Mouse (Mus musculus): ENCODE measurements around the gene Ifna13. TPM values are rescaled to one million over a fixed set of nuclear protein-coding genes. Genes with fewer than 3 reads are reported as not detected.
A peak's percentile ranks its signal among the peaks of the same experiment; 100 is the strongest.

Gene Ifna13
- polyA plus RNA-seq, 1 experiment: not detected

DNA sequence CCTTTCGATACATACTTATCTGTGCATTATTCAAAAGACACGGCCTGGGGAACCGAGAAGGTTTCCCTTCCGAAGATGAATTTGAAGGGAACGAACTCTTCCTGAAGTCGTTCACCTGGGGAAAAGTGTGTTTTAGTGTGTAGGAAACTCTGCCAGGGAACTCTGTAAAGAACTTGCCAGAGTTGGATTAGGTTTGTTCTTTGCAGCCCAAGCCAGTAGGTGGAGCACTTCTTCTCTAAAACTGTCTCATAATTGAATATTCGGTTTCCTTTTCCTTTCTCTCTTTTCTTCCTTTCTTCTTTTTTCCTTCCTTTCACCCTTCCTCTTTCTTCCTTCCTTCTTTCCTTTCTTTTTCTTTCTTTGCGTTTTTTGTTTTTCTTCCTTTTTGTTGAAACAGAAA lies 36.1 kb upstream of the Ifna13 start:
- TF ChIP-seq POLR2A (IDR thresholded peaks at IDR 0.05; ENCODE audit: insufficient read depth, low read length) (no peak), CTCF (IDR thresholded peaks at IDR 0.05; ENCODE audit: low read depth, low read length) (no peak), EP300 (IDR thresholded peaks at IDR 0.05; ENCODE audit: insufficient read depth, low read depth, low read length) (no peak)
- H3K9ac ChIP-seq (ENCODE audit: low read depth, poor library complexity, severe bottlenecking): no peak overlapping the region
- no peaks in the 10 kb centered on the region for H3K27me3 ChIP-seq (ENCODE audit: control insufficient read depth, insufficient read depth, low read length, poor library complexity, severe bottlenecking)
- no peaks in the 10 kb centered on the region for H3K4me1 ChIP-seq (ENCODE audit: control insufficient read depth, insufficient read depth, low read length)
- H3K4me3 ChIP-seq (ENCODE audit: low read depth, low read length): no peak overlapping the region
- H3K27ac ChIP-seq (ENCODE audit: insufficient read depth, low read length): no peak overlapping the region
- no peaks in the 10 kb centered on the region for H3K36me3 ChIP-seq (ENCODE audit: control insufficient read depth, insufficient read depth, low read length, poor library complexity, severe bottlenecking)
- H3K9me3 ChIP-seq (replicated peaks; ENCODE audit: control insufficient read depth, insufficient read depth, low read length, poor library complexity, severe bottlenecking): no peaks in the 10 kb centered on the region

- Histone ChIP-seq H3K27me3 (ENCODE audit: control insufficient read depth, insufficient read depth, low read length, poor library complexity, severe bottlenecking) (no peaks in the 10 kb centered on the region), H3K36me3 (ENCODE audit: control insufficient read depth, insufficient read depth, low read length, poor library complexity, severe bottlenecking) (no peaks in the 10 kb centered on the region), H3K27ac (ENCODE audit: insufficient read depth, low read length) (no peak within 1 kb of the TSS), H3K4me3 (ENCODE audit: low read depth, low read length) (no peak within 1 kb of the TSS), H3K4me1 (ENCODE audit: control insufficient read depth, insufficient read depth, low read length) (no peaks in the 10 kb centered on the region), H3K9ac (ENCODE audit: low read depth, poor library complexity, severe bottlenecking) (no peak within 1 kb of the TSS), H3K9me3 (replicated peaks; ENCODE audit: control insufficient read depth, insufficient read depth, low read length, poor library complexity, severe bottlenecking) (no peaks in the 10 kb centered on the region)
- TF ChIP-seq CTCF (IDR thresholded peaks at IDR 0.05; ENCODE audit: low read depth, low read length) (no peak), POLR2A (IDR thresholded peaks at IDR 0.05; ENCODE audit: insufficient read depth, low read length) (no peak), EP300 (IDR thresholded peaks at IDR 0.05; ENCODE audit: insufficient read depth, low read depth, low read length) (no peak)
Observed at GRCm38 (mm10) chr4:88676824-88677223, 32.6 kb upstream of the Ifna13 start, which contains the start of gene Ifna16. TSS of gene Ifna16 (minus strand) at chr4:88676924.

DNA sequence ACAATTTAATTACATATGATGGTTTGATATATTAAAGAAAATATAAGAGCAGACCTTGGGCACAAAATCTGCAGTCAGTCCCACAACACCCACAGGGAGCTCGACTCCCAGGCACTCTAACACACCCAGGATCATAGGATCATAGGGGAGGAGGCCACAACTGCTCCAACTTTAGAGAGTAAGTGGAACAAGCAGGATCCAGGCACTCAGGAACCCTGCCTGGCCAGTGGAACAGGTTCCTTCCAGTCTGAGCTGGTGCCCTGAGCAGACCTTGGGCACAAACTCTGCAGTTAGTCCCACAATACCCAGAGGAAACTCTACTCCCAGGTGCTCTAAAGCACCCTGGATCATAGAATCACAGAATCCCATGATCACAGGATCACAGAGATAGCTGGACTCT lies 11.2 kb upstream of the Ifna13 start:
- Histone ChIP-seq H3K4me1 (ENCODE audit: control insufficient read depth, insufficient read depth, low read length) (no peaks in the 10 kb centered on the region), H3K36me3 (ENCODE audit: control insufficient read depth, insufficient read depth, low read length, poor library complexity, severe bottlenecking) (no peaks in the 10 kb centered on the region), H3K4me3 (ENCODE audit: low read depth, low read length) (no peak overlapping the region), H3K9ac (ENCODE audit: low read depth, poor library complexity, severe bottlenecking) (no peak overlapping the region), H3K27me3 (ENCODE audit: control insufficient read depth, insufficient read depth, low read length, poor library complexity, severe bottlenecking) (no peaks in the 10 kb centered on the region), H3K9me3 (replicated peaks; ENCODE audit: control insufficient read depth, insufficient read depth, low read length, poor library complexity, severe bottlenecking) (peaks cover 5% of the 10 kb centered on the region), H3K27ac (ENCODE audit: insufficient read depth, low read length) (no peak overlapping the region)
- TF ChIP-seq EP300 (IDR thresholded peaks at IDR 0.05; ENCODE audit: insufficient read depth, low read depth, low read length): 0 out of 2 replicates have a peak, but pooled peaks have one; percentile 28
- TF ChIP-seq CTCF (IDR thresholded peaks at IDR 0.05; ENCODE audit: low read depth, low read length): no peak

DNA sequence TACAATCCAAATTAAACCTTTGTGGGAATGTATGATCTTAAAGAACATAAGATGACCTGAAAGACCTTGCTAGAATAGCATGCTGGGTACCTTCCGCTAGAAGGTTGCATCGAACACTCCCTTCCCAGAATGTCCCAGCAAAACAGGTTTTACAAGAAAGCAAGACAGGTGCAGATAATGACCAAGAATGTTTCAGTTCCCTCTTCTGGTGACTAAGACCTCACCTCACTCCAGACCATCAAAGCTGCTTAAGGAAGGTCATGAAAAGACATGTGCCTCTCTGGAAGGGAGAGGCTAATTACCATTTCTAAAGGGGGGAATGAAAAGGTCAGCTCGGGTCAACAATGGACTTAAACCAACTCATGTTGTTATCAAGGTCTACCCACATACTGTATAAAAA lies 9.4 kb upstream of the Ifna13 start:
- Histone ChIP-seq H3K36me3 (ENCODE audit: control insufficient read depth, insufficient read depth, low read length, poor library complexity, severe bottlenecking) (no peaks in the 10 kb centered on the region), H3K27ac (ENCODE audit: insufficient read depth, low read length) (peak overlapping the region; percentile 93), H3K27me3 (ENCODE audit: control insufficient read depth, insufficient read depth, low read length, poor library complexity, severe bottlenecking) (no peaks in the 10 kb centered on the region; the same call in 1 of the 2 replicates), H3K9me3 (replicated peaks; ENCODE audit: control insufficient read depth, insufficient read depth, low read length, poor library complexity, severe bottlenecking) (peaks cover 5% of the 10 kb centered on the region), H3K4me1 (ENCODE audit: control insufficient read depth, insufficient read depth, low read length) (no peaks in the 10 kb centered on the region), H3K4me3 (ENCODE audit: low read depth, low read length) (no peak overlapping the region), H3K9ac (ENCODE audit: low read depth, poor library complexity, severe bottlenecking) (no peak overlapping the region)
- no peak for TF ChIP-seq POLR2A (IDR thresholded peaks at IDR 0.05; ENCODE audit: insufficient read depth, low read length)
- peak; percentile 57 for TF ChIP-seq EP300 (IDR thresholded peaks at IDR 0.05; ENCODE audit: insufficient read depth, low read depth, low read length)
- no peak for TF ChIP-seq CTCF (IDR thresholded peaks at IDR 0.05; ENCODE audit: low read depth, low read length)

DNA sequence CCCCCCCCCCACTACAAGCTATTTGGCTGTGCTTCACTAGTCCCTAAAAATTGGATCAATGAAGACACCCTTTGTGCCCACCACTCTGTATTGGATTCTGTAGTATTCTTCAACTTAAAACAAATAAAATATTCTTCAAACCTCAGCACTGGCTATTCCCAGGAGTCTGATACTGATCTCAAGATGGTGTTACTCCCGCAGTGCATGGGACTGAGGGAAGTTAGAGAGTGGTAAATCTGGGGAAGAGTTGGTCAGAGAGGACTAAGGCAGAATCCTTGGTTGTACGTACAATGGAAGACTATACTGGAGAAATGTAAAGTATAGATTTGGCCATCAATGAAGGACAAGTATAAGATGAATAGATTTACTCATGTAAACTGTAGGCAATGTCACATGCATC lies 1.7 kb downstream of the Ifna13 start:
- H3K27ac ChIP-seq (ENCODE audit: insufficient read depth, low read length): no peak overlapping the region

DNA sequence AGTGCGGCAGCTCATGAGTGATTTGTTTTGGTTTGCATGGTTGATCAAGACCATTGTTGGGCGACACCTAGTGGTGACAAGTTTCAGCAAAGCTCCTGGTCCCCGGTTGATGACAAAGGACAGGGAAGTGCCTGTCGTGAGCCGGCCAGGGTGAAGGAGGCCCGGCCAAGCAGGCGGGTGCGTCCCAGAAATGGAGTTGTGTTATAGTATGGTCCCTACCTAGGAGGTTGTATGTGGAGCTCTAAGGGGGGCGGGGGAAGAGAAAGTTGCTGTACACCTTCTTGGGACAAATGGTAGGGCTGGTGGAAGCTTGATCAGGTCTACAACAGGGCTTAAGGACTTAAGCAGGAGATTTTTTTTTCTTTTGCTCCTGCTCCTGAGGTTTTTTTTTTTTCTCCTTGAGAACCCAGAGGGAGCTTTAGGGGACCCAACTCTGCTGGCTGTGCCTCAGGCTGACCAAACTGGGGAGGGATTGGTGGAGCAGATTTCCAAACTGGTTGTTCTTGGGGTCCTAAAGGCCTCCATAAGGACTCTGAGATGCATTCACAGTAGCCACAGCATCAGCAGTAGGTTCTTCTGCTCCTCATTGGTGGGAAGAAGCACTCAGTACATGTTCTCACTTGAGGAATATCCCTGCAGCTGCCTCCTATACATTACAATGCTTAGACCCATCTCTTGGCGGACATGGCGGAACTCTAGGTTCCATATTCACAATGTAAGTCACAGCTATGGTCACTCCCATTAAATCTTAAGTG lies 3.0 kb downstream of the Ifna13 start:
- H3K36me3 ChIP-seq (ENCODE audit: control insufficient read depth, insufficient read depth, low read length, poor library complexity, severe bottlenecking): no peaks in the 10 kb centered on the region
- TF ChIP-seq CTCF (IDR thresholded peaks at IDR 0.05; ENCODE audit: low read depth, low read length) (peak; percentile 39), EP300 (IDR thresholded peaks at IDR 0.05; ENCODE audit: insufficient read depth, low read depth, low read length) (no peak)
- H3K9me3 ChIP-seq (replicated peaks; ENCODE audit: control insufficient read depth, insufficient read depth, low read length, poor library complexity, severe bottlenecking): peaks cover 11% of the 10 kb centered on the region
- H3K9ac ChIP-seq (ENCODE audit: low read depth, poor library complexity, severe bottlenecking): no peak overlapping the region
- no peak overlapping the region for H3K27ac ChIP-seq (ENCODE audit: insufficient read depth, low read length)
- H3K4me1 ChIP-seq (ENCODE audit: control insufficient read depth, insufficient read depth, low read length): no peaks in the 10 kb centered on the region
- no peak overlapping the region for H3K4me3 ChIP-seq (ENCODE audit: low read depth, low read length)
- H3K27me3 ChIP-seq (ENCODE audit: control insufficient read depth, insufficient read depth, low read length, poor library complexity, severe bottlenecking): no peaks in the 10 kb centered on the region

More for the DNA sequence above, 1.7 kb downstream of the Ifna13 start:
- H3K9ac ChIP-seq (ENCODE audit: low read depth, poor library complexity, severe bottlenecking): no peak overlapping the region
- peaks cover 11% of the 10 kb centered on the region for H3K9me3 ChIP-seq (replicated peaks; ENCODE audit: control insufficient read depth, insufficient read depth, low read length, poor library complexity, severe bottlenecking)
- H3K4me3 ChIP-seq (ENCODE audit: low read depth, low read length): no peak overlapping the region
- TF ChIP-seq POLR2A (IDR thresholded peaks at IDR 0.05; ENCODE audit: insufficient read depth, low read length) (no peak), CTCF (IDR thresholded peaks at IDR 0.05; ENCODE audit: low read depth, low read length) (no peak), EP300 (IDR thresholded peaks at IDR 0.05; ENCODE audit: insufficient read depth, low read depth, low read length) (no peak)
- no peaks in the 10 kb centered on the region for H3K4me1 ChIP-seq (ENCODE audit: control insufficient read depth, insufficient read depth, low read length)
- no peaks in the 10 kb centered on the region for H3K36me3 ChIP-seq (ENCODE audit: control insufficient read depth, insufficient read depth, low read length, poor library complexity, severe bottlenecking)
- no peaks in the 10 kb centered on the region for H3K27me3 ChIP-seq (ENCODE audit: control insufficient read depth, insufficient read depth, low read length, poor library complexity, severe bottlenecking)

Data from ES-Bruce4 (cell line).